Mouse (Mus musculus): ENCODE measurements around the gene AU040320.
A peak's percentile ranks its signal among the peaks of the same experiment; 100 is the strongest.

AU040320 gene

GRCm38 (mm10) chr4:126750863-126751555 lies 2.3 kb upstream of the AU040320 start:
- DNase-seq, result peak; percentile 57

- no peak for DNase-seq
Measured at GRCm38 (mm10) chr4:126751556-126752023, 1.8 kb upstream of the AU040320 start.

DNA sequence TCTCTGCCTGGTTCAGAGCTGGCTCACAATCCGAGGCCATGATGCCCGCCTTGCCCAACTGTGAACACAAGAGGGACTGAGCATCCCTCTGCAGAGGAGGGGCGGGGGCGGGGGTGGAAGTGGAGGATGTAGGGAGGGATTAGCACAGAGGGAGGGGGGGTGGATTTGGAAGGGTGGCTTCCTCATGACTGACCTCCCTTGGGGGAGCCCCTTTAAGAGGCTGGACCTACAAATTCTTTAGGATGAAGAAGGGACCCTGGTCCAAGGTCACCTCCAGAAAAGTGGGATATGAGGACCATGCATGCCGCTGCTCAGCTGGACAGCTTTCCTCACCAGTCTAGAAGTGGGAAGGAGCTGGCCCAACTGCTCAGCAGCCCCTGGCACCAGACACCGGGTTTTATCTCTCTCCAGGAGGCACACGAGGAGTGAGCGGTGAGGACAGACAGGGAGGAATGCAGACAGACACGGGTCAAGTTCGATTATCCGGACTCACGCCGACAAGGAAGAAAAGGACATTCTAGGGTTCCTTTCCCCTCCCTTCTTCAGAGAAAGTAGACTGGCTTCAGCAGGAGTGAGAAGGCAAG lies 1.2 kb upstream of the AU040320 start:
- peak; percentile 82 for DNase-seq

- DNase-seq, result peak; percentile 78
Measured at GRCm38 (mm10) chr4:126752608-126753141, 669 bp upstream of the AU040320 start.

GRCm38 (mm10) chr4:126754231-126754611 lies 877 bp downstream of the AU040320 start:
- DNase-seq, result no peak

GRCm38 (mm10) chr4:126754736-126755374 lies 1.5 kb downstream of the AU040320 start:
- DNase-seq, result no peak

- peak; percentile 90 for DNase-seq
Measured at GRCm38 (mm10) chr4:126756766-126757165, 3.4 kb downstream of the AU040320 start.

DNA sequence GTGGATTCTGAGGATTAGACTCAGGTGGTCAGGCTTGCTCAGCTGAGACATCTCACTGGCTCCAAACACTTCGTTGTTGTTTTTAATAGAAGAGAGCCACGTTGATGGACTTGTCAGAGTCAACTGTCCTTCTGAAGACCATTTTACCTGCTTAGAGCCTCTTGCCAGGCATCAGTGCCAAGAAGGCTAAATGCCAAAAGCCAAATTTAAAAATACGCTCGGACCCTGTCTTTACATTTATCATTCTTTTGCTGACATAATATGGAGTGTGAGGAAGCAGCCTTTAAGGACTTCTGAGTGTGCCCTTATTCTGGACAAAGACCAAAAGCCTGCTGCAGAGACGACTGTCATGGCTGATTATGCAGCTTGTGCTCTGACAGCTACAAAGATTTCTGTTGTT lies 5.0 kb downstream of the AU040320 start:
- DNase-seq, result peak; percentile 41

DNA sequence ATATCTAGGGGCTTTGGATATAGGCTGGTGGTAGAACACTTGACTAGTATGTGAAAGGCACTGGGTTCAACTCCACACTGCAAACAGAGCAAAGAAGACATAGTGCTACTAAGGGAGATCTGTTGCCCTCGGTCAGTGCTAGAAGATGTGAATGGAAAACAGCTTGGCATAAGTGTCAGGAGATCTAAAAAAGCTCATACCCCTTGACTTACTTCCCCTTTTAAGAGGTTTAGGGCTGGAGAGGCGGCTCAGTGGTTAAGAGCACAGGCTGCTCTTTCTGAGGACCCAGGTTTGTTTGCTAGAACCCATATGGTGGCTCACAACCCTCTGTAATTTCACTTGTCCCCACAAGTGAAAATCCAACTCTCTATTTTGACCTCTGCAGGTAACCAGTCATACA lies 6.1 kb downstream of the AU040320 start:
- no peak for DNase-seq

DNA sequence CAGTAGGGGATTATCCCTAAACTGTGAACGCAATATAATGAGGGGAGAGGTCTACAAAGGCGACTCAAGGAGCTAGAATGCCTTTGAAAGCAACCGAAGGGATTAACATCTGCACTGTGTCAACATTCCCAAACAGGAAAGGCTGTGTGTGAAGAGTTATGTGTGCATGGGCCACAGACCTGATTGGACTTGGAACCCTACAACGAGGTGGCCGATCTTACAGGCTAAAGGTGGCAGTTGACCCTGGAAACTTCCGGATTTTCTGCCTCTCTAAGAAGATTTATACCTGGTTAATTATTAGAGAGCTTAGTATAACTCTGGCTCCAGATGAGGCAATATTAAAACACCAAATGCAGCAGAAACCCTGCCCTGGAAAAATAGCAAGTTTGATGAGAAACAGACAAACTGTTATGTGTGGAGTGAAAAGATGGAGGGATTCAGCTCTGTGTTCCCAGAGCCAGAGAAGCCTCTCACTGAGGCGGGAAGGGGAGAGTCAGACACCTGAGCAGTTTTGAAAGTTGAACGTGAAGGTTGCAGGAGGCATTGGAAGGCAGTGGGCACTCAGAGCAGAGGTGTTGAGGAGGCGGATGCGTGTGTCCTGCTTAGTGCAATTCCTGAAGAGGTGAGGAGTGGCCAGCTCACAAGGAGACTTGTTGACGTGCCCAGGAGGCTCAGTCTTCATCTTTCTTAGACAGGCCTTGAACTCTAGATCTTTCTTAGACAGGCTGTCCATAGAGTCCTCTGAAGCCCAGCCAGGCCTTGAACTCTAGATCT lies 9.4 kb downstream of the AU040320 start:
- no peak for DNase-seq

DNA sequence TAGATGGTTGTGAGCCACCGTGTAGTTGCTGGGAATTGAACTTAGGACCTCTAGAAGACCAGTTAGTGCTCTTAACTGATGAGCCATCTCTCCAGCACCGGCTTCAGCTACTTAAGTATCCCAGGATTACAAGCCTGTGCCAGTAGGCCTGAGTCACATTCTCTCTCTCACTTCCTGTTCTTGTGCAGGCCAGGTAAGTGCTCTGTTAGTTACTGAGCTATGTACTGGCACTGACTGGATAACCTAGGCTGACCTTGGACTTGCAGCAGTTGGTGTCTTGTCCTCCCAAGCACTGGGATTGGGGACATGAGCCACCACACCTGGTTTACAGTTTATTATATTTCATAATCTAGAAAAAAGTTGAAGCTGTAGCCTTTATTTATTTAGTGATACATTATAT lies 10.1 kb downstream of the AU040320 start:
- no peak for DNase-seq

- DNase-seq, result no peak
Measured at GRCm38 (mm10) chr4:126769800-126770563, 16.6 kb downstream of the AU040320 start.

- DNase-seq, result no peak
Measured at GRCm38 (mm10) chr4:126770831-126771230, 17.5 kb downstream of the AU040320 start.

- DNase-seq, result no peak
Measured at GRCm38 (mm10) chr4:126773871-126774270, 20.5 kb downstream of the AU040320 start.

GRCm38 (mm10) chr4:126775182-126775581 lies 21.8 kb downstream of the AU040320 start:
- DNase-seq, result no peak

DNA sequence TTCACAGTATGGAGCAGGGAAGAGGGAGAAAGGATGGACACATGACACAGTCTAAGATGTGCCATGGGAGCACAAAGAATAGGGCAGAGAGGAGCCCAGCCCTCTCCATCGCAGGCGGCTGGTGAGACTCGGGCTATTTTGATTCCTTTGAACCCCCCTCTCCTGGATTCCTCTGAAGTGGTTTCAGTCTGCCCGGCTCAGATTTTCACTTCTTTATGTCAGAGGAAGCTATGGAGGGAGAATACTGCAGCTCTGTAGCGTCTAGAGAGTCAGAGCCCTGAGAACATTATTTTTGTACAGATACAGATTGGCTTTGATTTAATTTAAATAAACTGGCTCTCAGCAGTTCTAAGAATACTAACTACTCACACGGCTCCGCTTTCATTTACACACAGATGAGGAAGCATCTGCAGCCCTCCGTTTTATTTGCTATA lies 25.8 kb downstream of the AU040320 start:
- DNase-seq, result no peak

GRCm38 (mm10) chr4:126779826-126780775 lies 26.8 kb downstream of the AU040320 start:
- DNase-seq, result no peak

GRCm38 (mm10) chr4:126781871-126782270 lies 28.5 kb downstream of the AU040320 start:
- no peak for DNase-seq

DNA sequence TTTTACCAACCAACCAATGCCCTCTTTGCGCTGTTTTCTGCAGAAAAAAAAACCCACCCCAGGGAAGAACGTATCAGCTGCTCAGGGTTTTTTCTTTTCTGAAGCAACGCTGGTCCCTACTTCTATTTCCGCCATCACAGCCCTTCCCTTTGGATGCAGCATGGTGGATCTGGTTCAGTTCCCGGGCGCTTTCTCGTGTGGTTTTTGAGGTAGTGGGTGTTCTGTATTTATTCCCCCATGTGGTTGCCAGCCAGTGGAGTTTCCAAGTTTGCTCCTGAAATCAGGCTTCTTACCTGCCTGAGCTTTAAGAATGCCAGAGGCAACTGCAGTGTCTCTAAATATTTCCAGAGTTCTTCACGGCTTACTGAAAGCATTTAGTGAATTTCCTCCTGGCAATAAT lies 29.2 kb downstream of the AU040320 start:
- DNase-seq, result no peak

GRCm38 (mm10) chr4:126782996-126783395 lies 29.7 kb downstream of the AU040320 start:
- peak; percentile 31 for DNase-seq

Data from cerebellum, adult 11-12 months (tissue).